23 mouse cellular contexts compared by ENCODE assay signal in genomic region chr15:103030142-103030541, GRCm38 (mm10). TPM values are rescaled to one million over a fixed set of nuclear protein-coding genes. Genes with fewer than 3 reads are reported as not detected.
DNase-seq lines count a peak whose midpoint lies in the region; ATAC-seq lines count a peak whose summit lies in the region.
"Had no signal": no experiment of that assay in that cellular context is flagged by ENCODE, and none has a peak within 500 bp of the region (broad histone marks: within the 10 kb centered on the region; RNA-seq: fewer than 3 reads in every experiment).

No protein-coding gene starts in this region.

- peaks cover 75% of the 10 kb centered on the region for H3K27me3 ChIP-seq in kidney, embryonic 15.5 days
- peaks cover 43% of the 10 kb centered on the region for H3K27me3 ChIP-seq in hindbrain, embryonic 16.5 days (replicated peaks; ENCODE audit: control insufficient read depth, insufficient read depth, low read length)
- no peaks in the 10 kb centered on the region for H3K27me3 ChIP-seq in neural tube, embryonic 14.5 days (ENCODE audit: control insufficient read depth, insufficient read depth, low read length)

- H3K4me3 ChIP-seq in kidney, embryonic 15.5 days (replicated peaks): no peak overlapping the region
- H3K4me3 ChIP-seq in hindbrain, embryonic 16.5 days (ENCODE audit: low read length): peak overlapping the region; percentile 11; the same call in 1 of the 2 replicates
- H3K4me3 ChIP-seq in neural tube, embryonic 14.5 days (ENCODE audit: low read depth, low read length): no peak overlapping the region
- H3K4me3 ChIP-seq: embryonic facial prominence, embryonic 15.5 days; forebrain, embryonic 12.5 days; heart, embryonic 12.5 days; liver, embryonic 15.5 days; myocyte had no signal

- H3K36me3 ChIP-seq in kidney, embryonic 15.5 days: no peaks in the 10 kb centered on the region
- no peaks in the 10 kb centered on the region for H3K36me3 ChIP-seq in hindbrain, embryonic 16.5 days (ENCODE audit: control insufficient read depth, insufficient read depth, low read length)
- no peaks in the 10 kb centered on the region for H3K36me3 ChIP-seq in neural tube, embryonic 14.5 days (ENCODE audit: control insufficient read depth, insufficient read depth, low read length)
- H3K36me3 ChIP-seq: embryonic facial prominence, embryonic 15.5 days; forebrain, embryonic 12.5 days; heart, embryonic 12.5 days; liver, embryonic 15.5 days had no signal

- no peak overlapping the region for H3K9ac ChIP-seq in kidney, embryonic 15.5 days
- peak overlapping the region; percentile 35; the same call in 1 of the 2 replicates for H3K9ac ChIP-seq in hindbrain, embryonic 16.5 days (ENCODE audit: low read depth, low read length)
- peak overlapping the region; percentile 0; the same call in 1 of the 2 replicates for H3K9ac ChIP-seq in neural tube, embryonic 14.5 days (replicated peaks; ENCODE audit: low read depth, low read length)
- H3K9ac ChIP-seq: embryonic facial prominence, embryonic 15.5 days; forebrain, embryonic 12.5 days; heart, embryonic 12.5 days; liver, embryonic 15.5 days had no signal

- H3K9me3 ChIP-seq in kidney, embryonic 15.5 days (replicated peaks): no peaks in the 10 kb centered on the region
- no peaks in the 10 kb centered on the region for H3K9me3 ChIP-seq in hindbrain, embryonic 16.5 days (ENCODE audit: control insufficient read depth, low read length)
- H3K9me3 ChIP-seq in neural tube, embryonic 14.5 days (ENCODE audit: control insufficient read depth, low read length): no peaks in the 10 kb centered on the region
- H3K9me3 ChIP-seq: embryonic facial prominence, embryonic 15.5 days; forebrain, embryonic 12.5 days; heart, embryonic 12.5 days; liver, embryonic 15.5 days had no signal

- peak overlapping the region; percentile 32; the same call in 1 of the 2 replicates for H3K27ac ChIP-seq in kidney, embryonic 15.5 days
- peak overlapping the region; percentile 64; the same call in 1 of the 2 replicates for H3K27ac ChIP-seq in hindbrain, embryonic 16.5 days (ENCODE audit: low read depth, low read length)
- H3K27ac ChIP-seq in neural tube, embryonic 14.5 days (ENCODE audit: low read depth, low read length): peak overlapping the region; percentile 24
- H3K27ac ChIP-seq: embryonic facial prominence, embryonic 15.5 days; forebrain, embryonic 12.5 days; kidney, postnatal 0 days; liver, embryonic 15.5 days had no signal

- H3K4me2 ChIP-seq in kidney, embryonic 15.5 days: no peak overlapping the region
- peak overlapping the region; percentile 40 for H3K4me2 ChIP-seq in hindbrain, embryonic 16.5 days (ENCODE audit: low read length)
- H3K4me2 ChIP-seq in neural tube, embryonic 14.5 days (ENCODE audit: low read depth, low read length): peak overlapping the region; percentile 7; the same call in 1 of the 2 replicates
- H3K4me2 ChIP-seq: embryonic facial prominence, embryonic 15.5 days; forebrain, embryonic 12.5 days; heart, embryonic 12.5 days; liver, embryonic 15.5 days had no signal

- 31% methylated on average over 8 of the region's 8 CpGs for WGBS in kidney, embryonic 15.5 days
- 7% methylated on average over 8 of the region's 8 CpGs for WGBS in hindbrain, embryonic 16.5 days
- WGBS in neural tube, embryonic 14.5 days: 10% methylated on average over 8 of the region's 8 CpGs

- peaks cover 74% of the 10 kb centered on the region for H3K4me1 ChIP-seq in kidney, embryonic 15.5 days
- H3K4me1 ChIP-seq in hindbrain, embryonic 16.5 days (ENCODE audit: control insufficient read depth, insufficient read depth, low read depth, low read length): no peaks in the 10 kb centered on the region
- H3K4me1 ChIP-seq in neural tube, embryonic 14.5 days (ENCODE audit: control insufficient read depth, insufficient read depth, low read length): peaks cover 55% of the 10 kb centered on the region
- H3K4me1 ChIP-seq: liver, embryonic 15.5 days had no signal

- intact Hi-C loops in heart, postnatal 14 days (cut with DNase I): no loop called here

- DNase-seq in kidney, postnatal 25 days: no peak
- peak; percentile 40 for DNase-seq in embryo, embryonic 9.5 days (ENCODE audit: extremely low spot score)
- no peak for DNase-seq in yolk sac, embryonic 10.5 days (ENCODE audit: low spot score)
- DNase-seq in right cerebral cortex, postnatal 36 days (ENCODE audit: low spot score in 2 of 2): no peak
- DNase-seq in heart, postnatal 14 days: no peak
- DNase-seq: adrenal gland, adult 2 months; cerebellum, adult 11-12 months; heart, postnatal 36 days had no signal

- ATAC-seq in kidney, embryonic 15.5 days (replicated peaks; ENCODE audit: low FRiP score): no peak
- no peak for ATAC-seq in hindbrain, embryonic 16.5 days
- ATAC-seq in neural tube, embryonic 14.5 days (ENCODE audit: low read depth): no peak
- ATAC-seq: intestine, embryonic 16.5 days had no signal

RNA-seq across cellular contexts. Expression of gene Hoxc4, which starts 11.4 kb away (rescaled TPM):
- polyA plus RNA-seq in kidney, embryonic 15.5 days (2015; fragmentation: Nextera tagmentation; extraction: Ambion mirVana): 7.9 and 10.2 TPM in 2 replicates
- 57.7 and 61.2 TPM in 2 replicates for polyA plus RNA-seq in hindbrain, embryonic 16.5 days (2015; fragmentation: Nextera tagmentation; extraction: Ambion mirVana)
- 19.0 and 24.0 TPM in 2 replicates for polyA plus RNA-seq in neural tube, embryonic 14.5 days (2014; fragmentation: Nextera tagmentation; extraction: Ambion mirVana)
- total RNA-seq in heart, postnatal 14 days (2021): under 1 TPM in 1 of 2 experiments, not detected in 1; 0.31 TPM
- total RNA-seq: heart, postnatal 36 days; layer of hippocampus, adult 8-10 months; left cerebral cortex, adult 8-10 months; megakaryocyte-erythroid progenitor cell, adult 5-6 weeks had no signal
- polyA plus RNA-seq: forebrain, embryonic 12.5 days; frontal cortex, adult 2 months had no signal

RNA-seq across cellular contexts. Expression of gene Hoxc6, which starts 32.1 kb away (rescaled TPM):
- 10.9 and 11.0 TPM in 2 replicates for polyA plus RNA-seq in kidney, embryonic 15.5 days (2015; fragmentation: Nextera tagmentation; extraction: Ambion mirVana)
- polyA plus RNA-seq in hindbrain, embryonic 16.5 days (2015; fragmentation: Nextera tagmentation; extraction: Ambion mirVana): 4.0 and 9.0 TPM in 2 replicates
- polyA plus RNA-seq in neural tube, embryonic 14.5 days (2014; fragmentation: Nextera tagmentation; extraction: Ambion mirVana): 23.0 and 38.7 TPM in 2 replicates
- not detected for total RNA-seq in heart, postnatal 14 days (2021)
- total RNA-seq: layer of hippocampus, adult 8-10 months; left cerebral cortex, adult 8-10 months; megakaryocyte-erythroid progenitor cell, adult 5-6 weeks had no signal
- polyA plus RNA-seq: forebrain, embryonic 12.5 days; frontal cortex, adult 2 months; thymus, postnatal 0 days had no signal

RNA-seq across cellular contexts. Expression of gene Hoxc8, which starts 39.7 kb away (rescaled TPM):
- polyA plus RNA-seq in kidney, embryonic 15.5 days (2015; fragmentation: Nextera tagmentation; extraction: Ambion mirVana): 8.7 and 11.1 TPM in 2 replicates
- polyA plus RNA-seq in hindbrain, embryonic 16.5 days (2015; fragmentation: Nextera tagmentation; extraction: Ambion mirVana): 3.2 and 9.9 TPM in 2 replicates
- polyA plus RNA-seq in neural tube, embryonic 14.5 days (2014; fragmentation: Nextera tagmentation; extraction: Ambion mirVana): 50.1 and 136 TPM in 2 replicates
- total RNA-seq in heart, postnatal 14 days (2021): not detected
- total RNA-seq: heart, postnatal 36 days; layer of hippocampus, adult 8-10 months; left cerebral cortex, adult 8-10 months; megakaryocyte-erythroid progenitor cell, adult 5-6 weeks had no signal
- polyA plus RNA-seq: embryonic facial prominence, embryonic 15.5 days; forebrain, embryonic 12.5 days; frontal cortex, adult 2 months; thymus, postnatal 0 days had no signal

RNA-seq across cellular contexts. Expression of gene Hoxc9, which starts 53.9 kb away (rescaled TPM):
- 10.0 and 10.7 TPM in 2 replicates for polyA plus RNA-seq in kidney, embryonic 15.5 days (2015; fragmentation: Nextera tagmentation; extraction: Ambion mirVana)
- 0.16 and 0.31 TPM in 2 replicates for polyA plus RNA-seq in hindbrain, embryonic 16.5 days (2015; fragmentation: Nextera tagmentation; extraction: Ambion mirVana)
- polyA plus RNA-seq in neural tube, embryonic 14.5 days (2014; fragmentation: Nextera tagmentation; extraction: Ambion mirVana): 46.9 and 49.8 TPM in 2 replicates
- total RNA-seq in heart, postnatal 14 days (2021): not detected
- total RNA-seq: heart, postnatal 36 days; layer of hippocampus, adult 8-10 months; left cerebral cortex, adult 8-10 months; megakaryocyte-erythroid progenitor cell, adult 5-6 weeks had no signal
- polyA plus RNA-seq: embryonic facial prominence, embryonic 15.5 days; forebrain, embryonic 12.5 days; frontal cortex, adult 2 months; heart, embryonic 12.5 days; liver, embryonic 15.5 days; thymus, postnatal 0 days had no signal
